In the genomic region with DNA sequence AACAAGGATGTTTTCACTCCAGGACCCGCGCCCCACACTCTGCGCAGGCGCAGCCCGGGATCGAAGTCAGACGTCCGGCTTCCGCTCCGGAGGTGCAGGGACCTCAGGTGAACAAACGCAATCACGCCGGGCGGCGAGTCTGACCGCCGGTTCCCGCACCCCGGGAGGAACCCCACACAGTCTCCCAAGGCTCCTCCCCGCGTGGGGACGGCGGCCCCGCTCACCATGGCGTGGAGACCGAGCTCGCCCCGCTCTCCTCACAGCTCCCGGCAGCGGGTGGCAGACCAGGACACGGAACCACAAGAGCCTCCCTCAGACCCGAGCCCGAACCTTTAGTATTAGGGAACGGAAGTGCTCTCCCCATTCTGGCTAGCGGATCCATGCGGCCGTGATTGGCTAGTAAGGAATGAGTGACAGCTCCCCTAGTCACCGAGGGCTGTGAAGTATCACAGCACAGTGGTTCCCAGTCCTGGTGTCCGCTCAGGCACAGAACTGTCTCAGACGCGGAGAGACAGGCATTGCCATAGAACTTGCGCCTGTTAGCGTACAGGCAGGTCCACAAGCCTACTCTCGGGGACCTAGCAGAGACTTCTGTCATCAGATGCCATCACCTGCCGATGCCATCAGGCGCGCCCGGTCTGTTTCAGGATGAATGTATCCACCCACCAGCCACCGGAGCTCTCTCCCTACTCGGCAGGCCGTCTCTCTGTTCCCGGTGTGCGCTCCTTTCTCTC, we compare ENCODE assay signal across 7 mouse cellular contexts. TPM values are rescaled to one million over a fixed set of nuclear protein-coding genes. Genes with fewer than 3 reads are reported as not detected.
A peak's percentile ranks its signal among the peaks of the same experiment; 100 is the strongest.
DNase-seq lines count a peak whose midpoint lies in the region; ATAC-seq and TF ChIP-seq lines count a peak whose summit lies in the region.
"Not testable (repeated sequence)": the region's sequence is repeated elsewhere in the genome, so short reads cannot be mapped to it uniquely, and the experiment has no call there.

Gene Zfp119a (minus strand): TSS at position 295 of the 734 bp plus-strand sequence.

- WGBS in embryonic facial prominence, embryonic 12.5 days = 1% methylated on average over 47 of the region's 53 CpGs
- 0% methylated on average over 40 of the region's 53 CpGs for WGBS in limb, embryonic 11.5 days
- WGBS in midbrain, embryonic 14.5 days = 0% methylated on average over 40 of the region's 53 CpGs
- WGBS in spleen, adult 2 months = 0% methylated on average over 20 of the region's 53 CpGs

- not testable (repeated sequence) for TF ChIP-seq CTCF in spleen, adult 2 months (IDR thresholded peaks at IDR 0.05; ENCODE audit: extremely low read depth, insufficient read depth, insufficient read length, insufficient replicate concordance)

- H3K4me1 ChIP-seq in embryonic facial prominence, embryonic 12.5 days; limb, embryonic 11.5 days (ENCODE audit: control insufficient read depth, insufficient read depth, low read length); midbrain, embryonic 14.5 days (ENCODE audit: control insufficient read depth, insufficient read depth, low read length); spleen, adult 2 months (ENCODE audit: control insufficient read depth, insufficient read depth, insufficient read length): not testable (repeated sequence)

- peak within 1 kb of the TSS; percentile 48 for H3K9ac ChIP-seq in embryonic facial prominence, embryonic 12.5 days
- peak within 1 kb of the TSS; percentile 49 for H3K9ac ChIP-seq in limb, embryonic 11.5 days (ENCODE audit: low read length)
- H3K9ac ChIP-seq in midbrain, embryonic 14.5 days (replicated peaks; ENCODE audit: low read length) = peak within 1 kb of the TSS; percentile 54

- H3K27me3 ChIP-seq in embryonic facial prominence, embryonic 12.5 days; limb, embryonic 11.5 days (ENCODE audit: control insufficient read depth, insufficient read depth, low read length); midbrain, embryonic 14.5 days (ENCODE audit: control insufficient read depth, insufficient read depth, low read length); spleen, adult 2 months (ENCODE audit: control insufficient read depth, insufficient read depth, low read length): not testable (repeated sequence)

- H3K4me3 ChIP-seq in embryonic facial prominence, embryonic 12.5 days = peak within 1 kb of the TSS; percentile 45
- peak within 1 kb of the TSS; percentile 48 for H3K4me3 ChIP-seq in limb, embryonic 11.5 days (ENCODE audit: low read depth, low read length)
- H3K4me3 ChIP-seq in midbrain, embryonic 14.5 days (replicated peaks; ENCODE audit: low read depth, low read length) = peak within 1 kb of the TSS; percentile 45
- H3K4me3 ChIP-seq in spleen, adult 2 months (ENCODE audit: extremely low read depth, insufficient read depth, insufficient read length) = peak within 1 kb of the TSS; percentile 71

- H3K27ac ChIP-seq in embryonic facial prominence, embryonic 12.5 days = peak within 1 kb of the TSS; percentile 78
- H3K27ac ChIP-seq in limb, embryonic 11.5 days (replicated peaks; ENCODE audit: low read depth, low read length) = not testable (repeated sequence)
- peak within 1 kb of the TSS; percentile 86 for H3K27ac ChIP-seq in midbrain, embryonic 14.5 days (replicated peaks; ENCODE audit: low read depth, low read length)
- peak within 1 kb of the TSS; percentile 82 for H3K27ac ChIP-seq in spleen, adult 2 months (ENCODE audit: insufficient read depth, low read length)

- not testable (repeated sequence) for H3K9me3 ChIP-seq in embryonic facial prominence, embryonic 12.5 days; limb, embryonic 11.5 days (ENCODE audit: control insufficient read depth, low read length); midbrain, embryonic 14.5 days (ENCODE audit: control insufficient read depth, low read length)

- peak within 1 kb of the TSS; percentile 54 for H3K4me2 ChIP-seq in embryonic facial prominence, embryonic 12.5 days (replicated peaks)
- H3K4me2 ChIP-seq in limb, embryonic 11.5 days (ENCODE audit: low read depth, severe bottlenecking) = peak within 1 kb of the TSS; percentile 56
- peak within 1 kb of the TSS; percentile 71 for H3K4me2 ChIP-seq in midbrain, embryonic 14.5 days (ENCODE audit: low read length)

- DNase-seq in adrenal gland, postnatal 25 days = peak; percentile 71
- DNase-seq in heart, adult 11 months = peak; percentile 99
- DNase-seq in kidney, adult 18-20 months = peak; percentile 86
- peak; percentile 79 for DNase-seq in limb, embryonic 11.5 days (ENCODE audit: low spot score)
- DNase-seq in midbrain, embryonic 14.5 days = peak; percentile 92
- peak; percentile 63 to 69 for DNase-seq in spleen, adult 2 months (ENCODE audit: low read depth in 1 of 2, low spot score in 2 of 2)

- not testable (repeated sequence) for H3K36me3 ChIP-seq in embryonic facial prominence, embryonic 12.5 days; limb, embryonic 11.5 days (ENCODE audit: control insufficient read depth, insufficient read depth, low read length); midbrain, embryonic 14.5 days (ENCODE audit: control insufficient read depth, insufficient read depth, low read length); spleen, adult 2 months (ENCODE audit: control insufficient read depth, insufficient read depth, low read length)

- TF ChIP-seq POLR2A in spleen, adult 2 months (IDR thresholded peaks at IDR 0.05; ENCODE audit: low read depth, low read length) = peak; percentile 41; the same call in 1 of the 2 replicates

- peak; percentile 100 for ATAC-seq in embryonic facial prominence, embryonic 12.5 days (ENCODE audit: insufficient number of reproducible peaks, insufficient read depth, low FRiP score, low TSS enrichment)
- ATAC-seq in limb, embryonic 11.5 days (ENCODE audit: insufficient number of reproducible peaks, low FRiP score, low TSS enrichment, low read depth) = peak; percentile 100
- ATAC-seq in midbrain, embryonic 14.5 days (ENCODE audit: low FRiP score, low TSS enrichment) = peak; percentile 100

RNA-seq across cellular contexts. Expression of gene Zfp119a, which starts in this region (rescaled TPM):
- total RNA-seq in adrenal gland, postnatal 25 days (2021) = 8.8 TPM in 2 replicates
- 10.2 and 11.2 TPM in 2 replicates for polyA plus RNA-seq in embryonic facial prominence, embryonic 12.5 days (2016; fragmentation: Nextera tagmentation; extraction: Ambion mirVana)
- 10.3 TPM in 2 replicates for polyA plus RNA-seq in limb, embryonic 11.5 days (2014; fragmentation: Nextera tagmentation; extraction: Ambion mirVana)
- polyA plus RNA-seq in midbrain, embryonic 14.5 days (2014; fragmentation: Nextera tagmentation; extraction: Ambion mirVana) = 14.2 and 15.3 TPM in 2 replicates
- polyA plus RNA-seq in spleen, adult 2 months (2012; rRNA removed) = 0.18 and 0.33 TPM in 2 replicates

Comparison
In these comparisons a context has a peak if more than half of its experiments do, and no peak if none do; other contexts are left out.
1. Peak in DNase-seq, H3K4me3 ChIP-seq and H3K27ac ChIP-seq in spleen, adult 2 months; RNA of the gene not detected or under 1 TPM.